Mouse (Mus musculus): Measurements from ENCODE around the gene Mob3b. TPM values are rescaled to one million over a fixed set of nuclear protein-coding genes. Genes with fewer than 3 reads are reported as not detected.

The Mob3b gene
- polyA plus RNA-seq, 1 experiment from 2014 or later = 9.3 TPM

GRCm38 (mm10) chr4:35004473-35004872, 152.8 kb downstream of the Mob3b start:
- no peak overlapping the region for H3K4me3 ChIP-seq (ENCODE audit: low read depth, low read length)
- WGBS = 84% methylated on average over 8 of the region's 8 CpGs
- ATAC-seq (ENCODE audit: insufficient read depth, low FRiP score, low TSS enrichment) = no peak
- H3K27ac ChIP-seq (ENCODE audit: low read depth, low read length) = no peak overlapping the region
- H3K9me3 ChIP-seq (ENCODE audit: control insufficient read depth, low read length) = no peaks in the 10 kb centered on the region
- no peak for DNase-seq (ENCODE audit: low spot score)
- H3K9ac ChIP-seq (ENCODE audit: low read length) = no peak overlapping the region
- H3K4me1 ChIP-seq (ENCODE audit: control insufficient read depth, insufficient read depth, low read length) = no peaks in the 10 kb centered on the region; the same call in 1 of the 2 replicates
- no peak overlapping the region for H3K4me2 ChIP-seq (ENCODE audit: low read depth)
- no peaks in the 10 kb centered on the region for H3K27me3 ChIP-seq (ENCODE audit: control insufficient read depth, insufficient read depth, low read length)
- no peaks in the 10 kb centered on the region for H3K36me3 ChIP-seq (ENCODE audit: control insufficient read depth, insufficient read depth, low read length)

DNA sequence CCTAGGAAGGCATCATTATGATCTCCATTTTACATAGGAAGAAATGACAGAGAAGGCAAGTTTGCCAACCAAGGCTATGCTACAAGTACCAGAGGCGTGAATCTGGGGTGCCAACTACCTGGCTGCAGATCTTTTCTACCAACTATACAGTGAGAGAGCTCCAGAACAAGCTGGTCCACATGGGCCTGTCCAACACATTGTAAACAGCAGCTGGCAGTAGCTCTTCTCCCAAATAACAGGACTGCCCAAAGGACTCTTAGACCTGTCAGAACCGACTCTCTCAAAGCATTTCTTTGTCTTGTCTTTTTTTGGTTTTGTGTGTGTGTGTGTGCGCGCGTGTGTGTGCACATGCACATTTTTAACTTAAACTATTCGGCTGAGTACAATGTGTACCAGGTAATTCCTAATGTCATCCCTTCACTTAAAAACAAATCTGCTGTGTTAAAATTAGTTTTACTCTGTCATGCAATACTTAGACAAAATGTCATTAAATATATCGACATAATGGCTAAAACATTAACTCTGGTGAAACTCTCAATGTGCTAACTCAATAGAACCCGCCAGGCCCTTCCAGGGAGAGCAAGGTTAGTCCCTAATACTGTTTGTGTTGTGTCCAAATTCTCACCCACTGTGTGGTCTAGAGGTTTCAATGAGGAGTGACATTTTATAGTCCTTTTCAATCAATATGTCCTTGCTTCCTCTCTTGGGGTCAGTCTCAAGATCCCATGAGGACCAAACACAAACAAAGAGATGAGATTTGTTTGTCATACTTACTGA, 153.5 kb downstream of the Mob3b start:
- H3K36me3 ChIP-seq (ENCODE audit: control insufficient read depth, insufficient read depth, low read length) = no peaks in the 10 kb centered on the region
- no peak overlapping the region for H3K9ac ChIP-seq (ENCODE audit: low read length)
- WGBS = 94% methylated on average over 8 of the region's 8 CpGs
- no peak for ATAC-seq (ENCODE audit: insufficient read depth, low FRiP score, low TSS enrichment)
- no peak overlapping the region for H3K4me2 ChIP-seq (ENCODE audit: low read depth)
- no peak for DNase-seq (ENCODE audit: low spot score)
- no peaks in the 10 kb centered on the region for H3K9me3 ChIP-seq (ENCODE audit: control insufficient read depth, low read length)
- H3K4me3 ChIP-seq (ENCODE audit: low read depth, low read length) = no peak overlapping the region
- no peaks in the 10 kb centered on the region for H3K27me3 ChIP-seq (ENCODE audit: control insufficient read depth, insufficient read depth, low read length)
- H3K27ac ChIP-seq (ENCODE audit: low read depth, low read length) = no peak overlapping the region
- H3K4me1 ChIP-seq (ENCODE audit: control insufficient read depth, insufficient read depth, low read length) = no peaks in the 10 kb centered on the region; the same call in 1 of the 2 replicates

GRCm38 (mm10) chr4:34996616-34997015, 160.7 kb downstream of the Mob3b start:
- H3K9ac ChIP-seq (ENCODE audit: low read length) = no peak overlapping the region
- H3K9me3 ChIP-seq (ENCODE audit: control insufficient read depth, low read length) = no peaks in the 10 kb centered on the region
- no peak overlapping the region for H3K4me2 ChIP-seq (ENCODE audit: low read depth)
- H3K36me3 ChIP-seq (ENCODE audit: control insufficient read depth, insufficient read depth, low read length) = no peaks in the 10 kb centered on the region
- WGBS = 86% methylated on average over 7 of the region's 7 CpGs
- no peak overlapping the region for H3K27ac ChIP-seq (ENCODE audit: low read depth, low read length)
- no peak for DNase-seq (ENCODE audit: low spot score)
- H3K27me3 ChIP-seq (ENCODE audit: control insufficient read depth, insufficient read depth, low read length) = no peaks in the 10 kb centered on the region
- H3K4me3 ChIP-seq (ENCODE audit: low read depth, low read length) = no peak overlapping the region
- H3K4me1 ChIP-seq (ENCODE audit: control insufficient read depth, insufficient read depth, low read length) = peaks cover 14% of the 10 kb centered on the region
- ATAC-seq (ENCODE audit: insufficient read depth, low FRiP score, low TSS enrichment) = no peak

- 0 out of 2 replicates have a peak overlapping the region, but pooled peaks have one; percentile 7 for H3K9ac ChIP-seq (ENCODE audit: low read length)
- H3K36me3 ChIP-seq (ENCODE audit: control insufficient read depth, insufficient read depth, low read length) = no peaks in the 10 kb centered on the region
- 47% methylated on average over 6 of the region's 6 CpGs for WGBS
- DNase-seq (ENCODE audit: low spot score) (peak; percentile 29), ATAC-seq (ENCODE audit: insufficient read depth, low FRiP score, low TSS enrichment) (no peak)
- H3K9me3 ChIP-seq (ENCODE audit: control insufficient read depth, low read length) = no peaks in the 10 kb centered on the region
- H3K4me2 ChIP-seq (ENCODE audit: low read depth) = 0 out of 2 replicates have a peak overlapping the region, but pooled peaks have one; percentile 5
- peaks cover 14% of the 10 kb centered on the region for H3K4me1 ChIP-seq (ENCODE audit: control insufficient read depth, insufficient read depth, low read length)
- H3K27me3 ChIP-seq (ENCODE audit: control insufficient read depth, insufficient read depth, low read length) = no peaks in the 10 kb centered on the region
- H3K4me3 ChIP-seq (ENCODE audit: low read depth, low read length) = no peak overlapping the region
- no peak overlapping the region for H3K27ac ChIP-seq (ENCODE audit: low read depth, low read length)
These were observed 163.7 kb downstream of the Mob3b start for GRCm38 (mm10) chr4:34993639-34993975.

- 38% methylated on average over 22 of the region's 22 CpGs for WGBS
- ATAC-seq (ENCODE audit: insufficient read depth, low FRiP score, low TSS enrichment) = peak; percentile 64; the same call in 1 of the 2 replicates
- H3K4me3 ChIP-seq (ENCODE audit: low read depth, low read length) = no peak overlapping the region
- peak; percentile 35 for DNase-seq (ENCODE audit: low spot score)
- no peak overlapping the region for H3K27ac ChIP-seq (ENCODE audit: low read depth, low read length)
- no peaks in the 10 kb centered on the region for H3K36me3 ChIP-seq (ENCODE audit: control insufficient read depth, insufficient read depth, low read length)
- H3K4me1 ChIP-seq (ENCODE audit: control insufficient read depth, insufficient read depth, low read length) = peaks cover 14% of the 10 kb centered on the region
- H3K9me3 ChIP-seq (ENCODE audit: control insufficient read depth, low read length) = no peaks in the 10 kb centered on the region
- H3K4me2 ChIP-seq (ENCODE audit: low read depth) = 0 out of 2 replicates have a peak overlapping the region, but pooled peaks have one; percentile 5
- H3K9ac ChIP-seq (ENCODE audit: low read length) = 0 out of 2 replicates have a peak overlapping the region, but pooled peaks have one; percentile 7
- H3K27me3 ChIP-seq (ENCODE audit: control insufficient read depth, insufficient read depth, low read length) = no peaks in the 10 kb centered on the region
These were observed 164.2 kb downstream of the Mob3b start for GRCm38 (mm10) chr4:34992866-34993638.

GRCm38 (mm10) chr4:34991891-34992865, 165.1 kb downstream of the Mob3b start:
- no peaks in the 10 kb centered on the region for H3K9me3 ChIP-seq (ENCODE audit: control insufficient read depth, low read length)
- no peak overlapping the region for H3K27ac ChIP-seq (ENCODE audit: low read depth, low read length)
- ATAC-seq (ENCODE audit: insufficient read depth, low FRiP score, low TSS enrichment) = peak; percentile 40; the same call in 1 of the 2 replicates
- no peak for DNase-seq (ENCODE audit: low spot score)
- H3K36me3 ChIP-seq (ENCODE audit: control insufficient read depth, insufficient read depth, low read length) = no peaks in the 10 kb centered on the region
- H3K27me3 ChIP-seq (ENCODE audit: control insufficient read depth, insufficient read depth, low read length) = no peaks in the 10 kb centered on the region
- H3K4me1 ChIP-seq (ENCODE audit: control insufficient read depth, insufficient read depth, low read length) = peaks cover 14% of the 10 kb centered on the region
- WGBS = 57% methylated on average over 22 of the region's 22 CpGs
- no peak overlapping the region for H3K9ac ChIP-seq (ENCODE audit: low read length)
- H3K4me3 ChIP-seq (ENCODE audit: low read depth, low read length) = no peak overlapping the region
- no peak overlapping the region for H3K4me2 ChIP-seq (ENCODE audit: low read depth)

DNA sequence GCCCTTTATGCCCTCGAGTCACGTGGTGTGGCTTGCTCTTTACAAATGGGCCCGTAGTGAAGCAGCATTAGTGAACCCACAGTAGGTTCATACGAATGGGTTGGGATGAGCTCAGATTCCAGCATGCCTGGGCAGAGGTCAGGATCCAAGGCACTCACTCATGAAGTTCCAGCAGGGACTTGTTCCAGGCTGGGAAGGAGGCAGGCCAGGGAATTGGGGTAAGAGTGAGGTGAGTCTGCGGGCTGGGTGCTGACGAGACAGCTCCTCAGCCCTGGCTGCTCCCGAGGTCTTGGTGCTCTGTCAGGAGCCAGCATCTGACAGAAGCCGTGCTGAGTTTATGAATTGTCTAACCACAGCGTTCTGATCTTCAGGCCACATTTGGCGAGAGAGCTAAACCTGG, 166.2 kb downstream of the Mob3b start:
- 51% methylated on average over 10 of the region's 10 CpGs for WGBS
- no peak overlapping the region for H3K4me3 ChIP-seq (ENCODE audit: low read depth, low read length)
- H3K27ac ChIP-seq (ENCODE audit: low read depth, low read length) = no peak overlapping the region
- no peaks in the 10 kb centered on the region for H3K36me3 ChIP-seq (ENCODE audit: control insufficient read depth, insufficient read depth, low read length)
- ATAC-seq (ENCODE audit: insufficient read depth, low FRiP score, low TSS enrichment) = no peak
- H3K27me3 ChIP-seq (ENCODE audit: control insufficient read depth, insufficient read depth, low read length) = no peaks in the 10 kb centered on the region
- H3K9ac ChIP-seq (ENCODE audit: low read length) = no peak overlapping the region
- peaks cover 14% of the 10 kb centered on the region for H3K4me1 ChIP-seq (ENCODE audit: control insufficient read depth, insufficient read depth, low read length)
- DNase-seq (ENCODE audit: low spot score) = no peak
- no peaks in the 10 kb centered on the region for H3K9me3 ChIP-seq (ENCODE audit: control insufficient read depth, low read length)
- no peak overlapping the region for H3K4me2 ChIP-seq (ENCODE audit: low read depth)

GRCm38 (mm10) chr4:34990659-34991058, 166.6 kb downstream of the Mob3b start:
- DNase-seq (ENCODE audit: low spot score) = no peak
- WGBS = 85% methylated on average over 9 of the region's 9 CpGs
- H3K4me2 ChIP-seq (ENCODE audit: low read depth) = no peak overlapping the region
- H3K9me3 ChIP-seq (ENCODE audit: control insufficient read depth, low read length) = no peaks in the 10 kb centered on the region
- H3K27me3 ChIP-seq (ENCODE audit: control insufficient read depth, insufficient read depth, low read length) = no peaks in the 10 kb centered on the region
- H3K9ac ChIP-seq (ENCODE audit: low read length) = no peak overlapping the region
- H3K36me3 ChIP-seq (ENCODE audit: control insufficient read depth, insufficient read depth, low read length) = no peaks in the 10 kb centered on the region
- H3K4me1 ChIP-seq (ENCODE audit: control insufficient read depth, insufficient read depth, low read length) = peaks cover 14% of the 10 kb centered on the region
- H3K27ac ChIP-seq (ENCODE audit: low read depth, low read length) = no peak overlapping the region
- H3K4me3 ChIP-seq (ENCODE audit: low read depth, low read length) = no peak overlapping the region
- ATAC-seq (ENCODE audit: insufficient read depth, low FRiP score, low TSS enrichment) = no peak

All from neural tube, embryonic 11.5 days (tissue).